Mouse (Mus musculus): ENCODE measurements around the gene Gm20696. TPM values are rescaled to one million over a fixed set of nuclear protein-coding genes. Genes with fewer than 3 reads are reported as not detected.

Gene Gm20696
- polyA plus RNA-seq, 1 experiment = 1.7 TPM

DNA sequence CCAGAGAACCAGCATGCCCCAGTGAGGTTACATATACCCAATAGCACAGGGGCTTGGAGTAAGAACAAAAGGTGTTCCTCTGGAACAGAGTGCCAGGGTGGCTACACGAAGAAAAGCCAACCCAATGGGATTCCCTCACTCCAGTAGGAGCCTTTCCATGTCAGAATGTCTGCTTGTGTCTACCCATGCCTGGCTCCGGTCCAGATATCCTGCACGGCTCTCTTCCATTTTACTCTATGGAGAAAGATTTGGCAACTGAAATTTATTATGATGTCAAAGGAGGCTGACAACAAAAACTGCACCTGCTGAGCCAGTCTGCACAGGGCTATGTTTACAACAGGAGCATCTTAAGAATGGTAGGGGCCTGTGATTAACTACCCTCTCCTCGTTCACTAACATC is 377.4 kb downstream of the Gm20696 start:
- no peak overlapping the region for H3K27ac ChIP-seq (ENCODE audit: insufficient read depth, low read length)
- H3K27me3 ChIP-seq (ENCODE audit: control insufficient read depth, insufficient read depth, low read length) = no peaks in the 10 kb centered on the region
- H3K4me3 ChIP-seq (ENCODE audit: extremely low read depth, insufficient read depth, insufficient read length) = no peak overlapping the region
- no peaks in the 10 kb centered on the region; the same call in 1 of the 2 replicates for H3K36me3 ChIP-seq (ENCODE audit: control insufficient read depth, insufficient read depth, low read length)
- DNase-seq (ENCODE audit: low read depth in 1 of 2, low spot score in 2 of 2) = no peak
- WGBS = 89% methylated on average over 4 of the region's 4 CpGs
- TF ChIP-seq POLR2A (IDR thresholded peaks at IDR 0.05; ENCODE audit: low read depth, low read length) (no peak), CTCF (IDR thresholded peaks at IDR 0.05; ENCODE audit: extremely low read depth, insufficient read depth, insufficient read length, insufficient replicate concordance) (no peak)
- peaks cover 14% of the 10 kb centered on the region; the same call in 1 of the 2 replicates for H3K4me1 ChIP-seq (ENCODE audit: control insufficient read depth, insufficient read depth, insufficient read length)

DNA sequence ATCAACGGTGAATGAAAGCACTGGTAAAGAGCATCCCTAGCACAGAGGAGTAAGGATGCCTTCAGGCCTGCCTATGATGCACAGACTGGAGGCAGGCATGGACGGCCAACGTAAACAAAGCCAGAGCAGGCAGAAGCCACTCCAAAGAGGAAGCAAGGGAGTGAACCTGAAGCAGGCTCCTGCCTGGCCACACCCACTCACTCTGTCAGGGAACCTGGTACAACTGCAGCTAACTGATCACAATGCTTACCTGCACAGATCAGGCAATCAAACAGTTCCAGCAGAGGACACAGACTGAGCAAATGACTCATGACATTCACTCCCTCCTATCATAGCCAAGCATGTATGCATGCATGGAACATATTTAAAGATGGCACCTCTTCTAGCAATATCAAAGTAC is 381.6 kb downstream of the Gm20696 start:
- Histone ChIP-seq H3K4me3 (ENCODE audit: extremely low read depth, insufficient read depth, insufficient read length) (no peak overlapping the region), H3K4me1 (ENCODE audit: control insufficient read depth, insufficient read depth, insufficient read length) (peaks cover 20% of the 10 kb centered on the region; the same call in 1 of the 2 replicates), H3K36me3 (ENCODE audit: control insufficient read depth, insufficient read depth, low read length) (no peaks in the 10 kb centered on the region; the same call in 1 of the 2 replicates), H3K27ac (ENCODE audit: insufficient read depth, low read length) (no peak overlapping the region), H3K27me3 (ENCODE audit: control insufficient read depth, insufficient read depth, low read length) (no peaks in the 10 kb centered on the region)
- no peak for DNase-seq (ENCODE audit: low read depth in 1 of 2, low spot score in 2 of 2)
- WGBS = 53% methylated on average over 3 of the region's 3 CpGs
- TF ChIP-seq POLR2A (IDR thresholded peaks at IDR 0.05; ENCODE audit: low read depth, low read length) (no peak), CTCF (IDR thresholded peaks at IDR 0.05; ENCODE audit: extremely low read depth, insufficient read depth, insufficient read length, insufficient replicate concordance) (no peak)

DNA sequence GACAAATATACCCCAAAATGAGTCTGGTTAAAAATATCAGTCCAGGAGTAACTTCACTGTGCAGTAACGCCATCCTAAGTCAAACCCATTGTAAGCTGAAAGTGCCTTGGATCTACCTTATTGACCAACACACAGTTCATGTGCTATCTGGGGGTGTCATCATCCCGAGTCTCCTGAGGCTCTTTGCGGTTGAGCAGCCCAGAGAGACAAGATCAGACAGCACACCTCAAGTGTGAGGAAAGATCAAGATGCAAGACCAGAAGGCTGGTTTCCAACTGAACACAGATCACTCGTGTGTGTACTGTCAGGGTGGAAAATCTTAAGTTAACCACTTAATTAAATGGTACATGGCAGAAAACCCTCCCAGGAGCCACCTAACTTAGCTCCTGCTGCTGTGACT is 382.6 kb downstream of the Gm20696 start:
- Histone ChIP-seq H3K27ac (ENCODE audit: insufficient read depth, low read length) (peak overlapping the region; percentile 19; the same call in 1 of the 2 replicates), H3K36me3 (ENCODE audit: control insufficient read depth, insufficient read depth, low read length) (no peaks in the 10 kb centered on the region; the same call in 1 of the 2 replicates), H3K4me3 (ENCODE audit: extremely low read depth, insufficient read depth, insufficient read length) (no peak overlapping the region), H3K27me3 (ENCODE audit: control insufficient read depth, insufficient read depth, low read length) (no peaks in the 10 kb centered on the region), H3K4me1 (ENCODE audit: control insufficient read depth, insufficient read depth, insufficient read length) (peaks cover 20% of the 10 kb centered on the region; the same call in 1 of the 2 replicates)
- no peak for DNase-seq (ENCODE audit: low read depth in 1 of 2, low spot score in 2 of 2)
- TF ChIP-seq CTCF (IDR thresholded peaks at IDR 0.05; ENCODE audit: extremely low read depth, insufficient read depth, insufficient read length, insufficient replicate concordance) = no peak
- no peak for TF ChIP-seq POLR2A (IDR thresholded peaks at IDR 0.05; ENCODE audit: low read depth, low read length)
- 40% methylated on average over 4 of the region's 4 CpGs for WGBS

DNA sequence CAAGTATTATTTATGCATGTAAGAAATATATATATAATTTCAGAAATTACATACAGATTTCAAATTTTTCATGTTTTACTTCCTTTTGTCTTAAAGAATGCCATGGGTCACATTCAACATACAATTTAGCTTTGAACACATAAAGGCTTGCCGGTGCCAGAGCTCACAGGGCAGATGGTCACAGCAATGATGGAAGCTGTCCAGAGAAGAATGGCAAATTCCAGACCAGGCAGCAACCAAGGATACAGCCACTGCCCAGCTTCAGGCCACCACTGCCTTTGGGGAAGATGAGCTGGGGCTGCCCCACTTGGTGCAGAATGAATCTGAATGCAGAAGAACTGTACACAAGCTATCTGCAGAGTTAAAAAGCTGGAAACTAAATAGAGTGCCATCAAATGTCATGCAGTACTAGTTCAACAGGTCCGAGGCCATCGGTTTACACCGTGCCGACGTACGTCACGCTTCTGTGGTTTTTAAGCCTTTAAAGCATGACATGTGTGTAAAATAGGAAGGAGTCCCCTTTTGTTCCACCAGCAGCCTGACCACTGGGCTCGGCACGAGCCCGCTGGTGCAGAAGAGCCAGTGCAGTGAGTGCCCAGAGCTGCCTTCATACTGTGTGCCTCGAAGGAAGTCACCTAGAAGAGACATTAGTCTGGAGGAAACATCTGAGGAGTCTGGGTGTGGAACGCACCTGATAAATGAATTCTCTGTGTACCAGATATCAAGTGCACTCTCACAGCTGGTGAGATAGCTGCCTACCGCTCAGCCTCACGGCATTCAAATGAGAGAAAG is 383.5 kb downstream of the Gm20696 start:
- Histone ChIP-seq H3K36me3 (ENCODE audit: control insufficient read depth, insufficient read depth, low read length) (no peaks in the 10 kb centered on the region), H3K4me1 (ENCODE audit: control insufficient read depth, insufficient read depth, insufficient read length) (peaks cover 20% of the 10 kb centered on the region; the same call in 1 of the 2 replicates), H3K27ac (ENCODE audit: insufficient read depth, low read length) (peak overlapping the region; percentile 58), H3K27me3 (ENCODE audit: control insufficient read depth, insufficient read depth, low read length) (no peaks in the 10 kb centered on the region), H3K4me3 (ENCODE audit: extremely low read depth, insufficient read depth, insufficient read length) (peak overlapping the region; percentile 10; the same call in 1 of the 2 replicates)
- TF ChIP-seq POLR2A (IDR thresholded peaks at IDR 0.05; ENCODE audit: low read depth, low read length) = no peak
- no peak for TF ChIP-seq CTCF (IDR thresholded peaks at IDR 0.05; ENCODE audit: extremely low read depth, insufficient read depth, insufficient read length, insufficient replicate concordance)
- peak in 1 of 2 experiments; percentile 34 for DNase-seq (ENCODE audit: low read depth in 1 of 2, low spot score in 2 of 2)
- 20% methylated on average over 15 of the region's 15 CpGs for WGBS

DNA sequence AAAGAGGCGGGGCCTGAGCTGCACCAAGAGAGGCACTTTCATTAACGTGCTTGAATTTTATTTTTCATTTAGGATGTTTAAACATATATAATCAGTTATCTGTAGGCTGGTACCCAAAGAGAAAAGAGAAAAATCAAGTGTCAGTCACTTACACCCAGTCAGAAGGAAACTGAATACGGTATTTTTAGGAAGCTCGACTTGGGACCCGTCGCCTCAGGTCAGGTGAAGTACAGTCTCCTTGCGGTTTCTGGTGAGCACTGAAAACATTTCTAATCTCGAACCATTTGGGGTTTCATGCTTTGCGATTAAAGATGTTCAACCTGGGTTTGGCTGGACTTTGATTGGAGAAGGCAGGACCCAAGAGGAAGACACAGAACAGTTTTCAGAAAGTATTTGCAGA is 385.2 kb downstream of the Gm20696 start:
- WGBS = 55% methylated on average over 9 of the region's 9 CpGs
- Histone ChIP-seq H3K27me3 (ENCODE audit: control insufficient read depth, insufficient read depth, low read length) (no peaks in the 10 kb centered on the region), H3K27ac (ENCODE audit: insufficient read depth, low read length) (no peak overlapping the region), H3K36me3 (ENCODE audit: control insufficient read depth, insufficient read depth, low read length) (no peaks in the 10 kb centered on the region), H3K4me1 (ENCODE audit: control insufficient read depth, insufficient read depth, insufficient read length) (peaks cover 20% of the 10 kb centered on the region; the same call in 1 of the 2 replicates), H3K4me3 (ENCODE audit: extremely low read depth, insufficient read depth, insufficient read length) (no peak overlapping the region)
- no peak for DNase-seq (ENCODE audit: low read depth in 1 of 2, low spot score in 2 of 2)
- no peak for TF ChIP-seq POLR2A (IDR thresholded peaks at IDR 0.05; ENCODE audit: low read depth, low read length)
- no peak for TF ChIP-seq CTCF (IDR thresholded peaks at IDR 0.05; ENCODE audit: extremely low read depth, insufficient read depth, insufficient read length, insufficient replicate concordance)

DNA sequence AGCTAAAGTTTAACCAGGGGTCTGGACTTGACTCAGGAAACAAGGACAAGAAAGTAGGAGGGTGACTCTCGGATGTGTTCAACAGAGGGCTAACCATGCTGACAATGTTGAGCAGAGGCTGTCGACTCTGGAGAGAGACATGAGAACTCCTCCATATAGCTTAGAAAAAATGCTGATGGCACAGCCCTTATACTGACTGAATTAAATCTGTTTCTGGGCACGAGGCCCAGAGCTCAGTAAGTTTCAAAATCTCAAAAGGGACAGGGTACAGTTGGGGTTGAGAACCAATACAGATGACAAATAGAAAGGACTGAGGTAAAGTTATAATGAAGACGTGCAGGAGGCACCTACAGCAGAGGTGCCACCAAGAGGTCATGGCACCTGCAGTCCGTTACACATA is 386.0 kb downstream of the Gm20696 start:
- no peaks in the 10 kb centered on the region for H3K27me3 ChIP-seq (ENCODE audit: control insufficient read depth, insufficient read depth, low read length)
- TF ChIP-seq CTCF (IDR thresholded peaks at IDR 0.05; ENCODE audit: extremely low read depth, insufficient read depth, insufficient read length, insufficient replicate concordance) (no peak), POLR2A (IDR thresholded peaks at IDR 0.05; ENCODE audit: low read depth, low read length) (no peak)
- no peaks in the 10 kb centered on the region for H3K36me3 ChIP-seq (ENCODE audit: control insufficient read depth, insufficient read depth, low read length)
- peaks cover 25% of the 10 kb centered on the region; the same call in 1 of the 2 replicates for H3K4me1 ChIP-seq (ENCODE audit: control insufficient read depth, insufficient read depth, insufficient read length)
- H3K4me3 ChIP-seq (ENCODE audit: extremely low read depth, insufficient read depth, insufficient read length) = no peak overlapping the region
- WGBS = 82% methylated on average over 5 of the region's 5 CpGs
- DNase-seq (ENCODE audit: low read depth in 1 of 2, low spot score in 2 of 2) = no peak
- no peak overlapping the region for H3K27ac ChIP-seq (ENCODE audit: insufficient read depth, low read length)

DNA sequence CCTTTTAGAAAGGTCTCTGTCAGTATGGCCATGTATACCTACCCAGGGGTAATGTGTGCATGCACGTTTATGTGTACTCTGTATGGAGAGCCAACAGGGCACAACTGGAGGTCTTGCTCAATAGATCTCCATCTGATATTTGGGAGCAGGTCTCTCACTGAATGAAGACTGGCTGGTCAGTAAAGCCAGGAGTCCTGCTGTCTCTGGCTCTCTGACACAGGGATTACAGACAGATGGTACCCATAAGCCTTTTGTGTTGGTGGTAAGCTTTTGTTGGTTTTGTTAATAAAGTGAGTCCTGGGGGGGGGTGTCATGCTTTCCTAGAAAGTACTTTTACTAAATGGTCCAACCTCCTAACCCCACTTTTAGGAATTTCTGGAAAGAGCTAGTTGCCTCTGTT is 389.3 kb downstream of the Gm20696 start:
- TF ChIP-seq POLR2A (IDR thresholded peaks at IDR 0.05; ENCODE audit: low read depth, low read length) (no peak), CTCF (IDR thresholded peaks at IDR 0.05; ENCODE audit: extremely low read depth, insufficient read depth, insufficient read length, insufficient replicate concordance) (no peak)
- WGBS = 83% methylated on average over 1 of the region's 1 CpGs
- Histone ChIP-seq H3K27ac (ENCODE audit: insufficient read depth, low read length) (no peak overlapping the region), H3K36me3 (ENCODE audit: control insufficient read depth, insufficient read depth, low read length) (no peaks in the 10 kb centered on the region), H3K4me3 (ENCODE audit: extremely low read depth, insufficient read depth, insufficient read length) (no peak overlapping the region), H3K27me3 (ENCODE audit: control insufficient read depth, insufficient read depth, low read length) (no peaks in the 10 kb centered on the region), H3K4me1 (ENCODE audit: control insufficient read depth, insufficient read depth, insufficient read length) (peaks cover 19% of the 10 kb centered on the region; the same call in 1 of the 2 replicates)
- DNase-seq (ENCODE audit: low read depth in 1 of 2, low spot score in 2 of 2) = no peak
